Mouse (Mus musculus) CH12.LX (cell line): ENCODE data around the gene Ppp1cb.

ENCODE experiments used
- CHD1 ChIP-seq: IDR thresholded peaks from 2 replicates; pipeline ENCODE4 v1.6.1; 2012; ENCODE audit warnings: low read depth, low read length, improper control_type of control experiment, inconsistent platforms
- CHD2 ChIP-seq: IDR thresholded peaks from 2 replicates; pipeline ENCODE4 v1.6.1; 2011; ENCODE audit warnings: low read length, improper control_type of control experiment
- CTCF ChIP-seq, 2 experiments: IDR thresholded peaks in 1 of 2; conservative IDR thresholded peaks in 1 of 2; 2 replicates each; pipeline ENCODE4 v1.5.1; 2011 to 2012; ENCODE audit warnings: low read depth in 2 of 2, low read length in 2 of 2, improper control_type of control experiment in 1 of 2, inconsistent platforms in 1 of 2, mild to moderate bottlenecking in 1 of 2, moderate library complexity in 1 of 2
- EP300 ChIP-seq: IDR thresholded peaks from 2 replicates; pipeline ENCODE4 v1.6.1; 2011; ENCODE audit warnings: low read length, improper control_type of control experiment
- GABPA ChIP-seq: IDR thresholded peaks from 2 replicates; pipeline ENCODE4 v1.6.1; 2012; ENCODE audit warnings: low read depth, low read length, improper control_type of control experiment, inconsistent platforms; ENCODE audit not compliant: insufficient replicate concordance
- MAZ ChIP-seq: IDR thresholded peaks from 2 replicates; pipeline ENCODE4 v1.6.1; 2012; ENCODE audit warnings: low read depth, mild to moderate bottlenecking, inconsistent platforms, low read length, improper control_type of control experiment, moderate library complexity
- MEF2A ChIP-seq: IDR thresholded peaks from 2 replicates; pipeline ENCODE4 v1.6.1; 2014; ENCODE audit warnings: low read depth, mild to moderate bottlenecking, inconsistent platforms, low read length, improper control_type of control experiment, borderline replicate concordance
- POLR2A ChIP-seq: IDR thresholded peaks from 2 replicates; pipeline ENCODE4 v1.6.1; 2011; ENCODE audit warnings: low read depth, mild to moderate bottlenecking, improper control_type of control experiment, low read length
- RCOR1 ChIP-seq: conservative IDR thresholded peaks from 2 replicates; pipeline ENCODE4 v1.6.1; 2012; ENCODE audit warnings: low read depth, mild to moderate bottlenecking, inconsistent platforms, low read length, improper control_type of control experiment
- TBP ChIP-seq: conservative IDR thresholded peaks from 2 replicates; pipeline ENCODE4 v1.6.1; 2011; ENCODE audit warnings: low read depth, low read length, improper control_type of control experiment
- TCF12 ChIP-seq: IDR thresholded peaks from 2 replicates; pipeline ENCODE4 v1.6.1; 2014; ENCODE audit warnings: low read depth, mild to moderate bottlenecking, inconsistent platforms, low read length, improper control_type of control experiment
- UBTF ChIP-seq: IDR thresholded peaks from 2 replicates; pipeline ENCODE4 v1.6.1; 2012; ENCODE audit warnings: low read depth, mild to moderate bottlenecking, inconsistent platforms, low read length, improper control_type of control experiment, moderate library complexity
- USF2 ChIP-seq: conservative IDR thresholded peaks from 2 replicates; pipeline ENCODE4 v1.6.1; 2011; ENCODE audit warnings: low read depth, low read length, improper control_type of control experiment

DNA sequence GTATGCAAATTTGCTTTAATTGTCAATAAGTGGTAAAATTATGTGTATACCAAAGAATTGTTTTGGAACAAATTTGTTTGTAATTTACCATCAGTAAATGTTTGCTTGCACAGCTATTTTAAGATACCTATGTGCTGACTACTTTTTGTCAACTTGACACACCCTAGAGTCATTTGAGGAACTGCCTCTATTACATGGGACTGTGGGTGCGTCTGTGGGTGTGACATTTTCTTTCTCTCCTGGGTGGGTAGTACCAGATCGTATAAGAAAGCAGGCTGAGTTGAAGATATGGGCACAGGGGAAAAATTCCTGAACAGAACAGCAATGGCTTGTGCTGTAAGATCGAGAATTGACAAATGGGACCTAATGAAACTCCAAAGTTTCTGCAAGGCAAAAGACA lies 23.0 kb upstream of the Ppp1cb start:
- TF ChIP-seq EP300 = no peak
- TF ChIP-seq CTCF (conservative IDR thresholded peaks at IDR 0.05 in 1 of 2, IDR thresholded peaks at IDR 0.05 in 1 of 2; ENCODE audit: low read depth in 2 of 2, low read length in 2 of 2) = no peak
- TF ChIP-seq TCF12 = no peak
- no peak for TF ChIP-seq UBTF
- no peak for TF ChIP-seq GABPA
- TF ChIP-seq POLR2A = no peak
- no peak for TF ChIP-seq CHD2
- no peak for TF ChIP-seq MEF2A
- TF ChIP-seq MAZ = no peak
- no peak for TF ChIP-seq CHD1
- no peak for TF ChIP-seq RCOR1
- TF ChIP-seq USF2 = no peak
- TF ChIP-seq TBP = no peak
